Mouse (Mus musculus) adrenal gland, postnatal 0 days (tissue): ENCODE results near the gene Amelx. TPM values are rescaled to one million over a fixed set of nuclear protein-coding genes. Genes with fewer than 3 reads are reported as not detected.

Source experiments
- polyA plus RNA-seq: library from polyadenylated mRNA; unstranded; fragments of >200 nt; fragmentation: Nextera tagmentation; extraction: Ambion mirVana; gene quantifications from 2 replicates; pipeline ENCODE4 v1.2.1, GENCODE M21; 2015

The Amelx gene
- not detected in 2 replicates for polyA plus RNA-seq

GRCm38 (mm10) chrX:169187100-169187499 is at the start of gene Amelx:
Gene Amelx, minus strand, starts transcription at chrX:169187200.

Other genes starting within 250 kb of the Amelx start
- gene Hccs, start 133.2 kb upstream of the Amelx start, polyA plus RNA-seq: 23.1 and 33.5 TPM in 2 replicates